ENCODE assay signal across 29 mouse cellular contexts in the genomic region with DNA sequence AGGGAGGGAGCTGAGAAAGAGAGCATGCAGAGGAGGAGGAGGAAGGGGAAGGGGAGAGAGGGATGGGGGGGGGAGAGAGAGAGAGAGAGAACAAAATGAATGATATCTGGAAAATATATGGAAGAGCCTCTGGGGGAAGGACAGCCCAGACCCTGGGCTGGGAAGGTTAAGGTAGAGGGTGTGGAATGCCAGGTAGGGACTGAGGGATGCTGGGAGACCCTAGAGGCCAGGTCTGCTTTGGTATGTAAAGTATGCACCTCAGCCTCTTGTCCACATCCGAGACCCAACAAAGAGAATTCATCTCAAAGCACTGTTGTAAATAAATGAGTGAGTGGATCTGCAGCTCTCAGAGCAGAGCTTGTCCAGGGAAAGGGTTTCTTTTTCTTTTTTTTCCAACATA. TPM values are rescaled to one million over a fixed set of nuclear protein-coding genes. Genes with fewer than 3 reads are reported as not detected.
DNase-seq lines count a peak whose midpoint lies in the region; ATAC-seq and TF ChIP-seq lines count a peak whose summit lies in the region.
"Had no signal": no experiment of that assay in that cellular context is flagged by ENCODE, and none has a peak within 500 bp of the region (broad histone marks: within the 10 kb centered on the region; RNA-seq: fewer than 3 reads in every experiment).

No protein-coding gene starts in this region.

- no peaks in the 10 kb centered on the region for H3K9me3 ChIP-seq in forebrain, embryonic 11.5 days (ENCODE audit: control insufficient read depth, low read length)
- no peaks in the 10 kb centered on the region for H3K9me3 ChIP-seq in forebrain, embryonic 15.5 days
- H3K9me3 ChIP-seq in lung, embryonic 16.5 days (ENCODE audit: control insufficient read depth, low read length) = no peaks in the 10 kb centered on the region
- H3K9me3 ChIP-seq: embryonic facial prominence, embryonic 13.5 days; embryonic facial prominence, embryonic 15.5 days; forebrain, embryonic 10.5 days; forebrain, embryonic 13.5 days; G1E had no signal

- DNase-seq in forebrain, embryonic 11.5 days (ENCODE audit: low spot score) = peak; percentile 44
- DNase-seq in lung, adult 2 months = no peak
- DNase-seq in R1 (ENCODE audit: low read depth, low spot score) (peak; percentile 21), adipocyte (ENCODE audit: low spot score) (no peak)
- peak; percentile 13 for DNase-seq in yolk sac, embryonic 10.5 days (ENCODE audit: low spot score)
- DNase-seq in right cerebral cortex, postnatal 36 days (ENCODE audit: low spot score in 2 of 2) = no peak
- DNase-seq: adrenal gland, adult 2 months; adrenal gland, postnatal 10 days; adrenal gland, postnatal 25 days; B cell, adult 2 months; cerebellum, adult 11 months; cerebellum, adult 18-20 months; cerebellum, adult 8-10 months; cerebellum, adult 9-11 months; cerebellum, postnatal 14 days; cerebellum, postnatal 36 days; embryo, embryonic 11 days had no signal

- H3K9ac ChIP-seq in forebrain, embryonic 11.5 days (ENCODE audit: low read length) = no peak overlapping the region
- no peak overlapping the region for H3K9ac ChIP-seq in forebrain, embryonic 15.5 days (replicated peaks)
- no peak overlapping the region for H3K9ac ChIP-seq in lung, embryonic 16.5 days (ENCODE audit: low read length)
- H3K9ac ChIP-seq: embryonic facial prominence, embryonic 13.5 days; embryonic facial prominence, embryonic 15.5 days; forebrain, embryonic 13.5 days had no signal

- H3K4me3 ChIP-seq in forebrain, embryonic 11.5 days (ENCODE audit: low read depth, low read length) = no peak overlapping the region
- no peak overlapping the region for H3K4me3 ChIP-seq in forebrain, embryonic 15.5 days
- no peak overlapping the region for H3K4me3 ChIP-seq in lung, embryonic 16.5 days (ENCODE audit: low read length)
- no peak overlapping the region for H3K4me3 ChIP-seq in lung, adult 2 months (replicated peaks; ENCODE audit: extremely low read depth, low read depth, low read length)
- H3K4me3 ChIP-seq: embryonic facial prominence, embryonic 13.5 days; embryonic facial prominence, embryonic 15.5 days; erythroblast, embryonic 14.5 days; forebrain, embryonic 10.5 days; forebrain, embryonic 13.5 days had no signal

- no peak overlapping the region for H3K4me2 ChIP-seq in forebrain, embryonic 11.5 days (ENCODE audit: low read depth, low read length, severe bottlenecking)
- no peak overlapping the region for H3K4me2 ChIP-seq in forebrain, embryonic 15.5 days (replicated peaks)
- H3K4me2 ChIP-seq in lung, embryonic 16.5 days (ENCODE audit: low read depth, low read length) = no peak overlapping the region
- H3K4me2 ChIP-seq: embryonic facial prominence, embryonic 13.5 days; embryonic facial prominence, embryonic 15.5 days; forebrain, embryonic 13.5 days had no signal

- H3K27me3 ChIP-seq in forebrain, embryonic 11.5 days (ENCODE audit: control insufficient read depth, insufficient read depth, low read length) = no peaks in the 10 kb centered on the region
- H3K27me3 ChIP-seq in forebrain, embryonic 15.5 days = no peaks in the 10 kb centered on the region
- no peaks in the 10 kb centered on the region for H3K27me3 ChIP-seq in lung, embryonic 16.5 days (ENCODE audit: control insufficient read depth, insufficient read depth, low read depth, low read length)
- H3K27me3 ChIP-seq: embryonic facial prominence, embryonic 13.5 days; embryonic facial prominence, embryonic 15.5 days; forebrain, embryonic 13.5 days; Patski had no signal

- H3K4me1 ChIP-seq in forebrain, embryonic 11.5 days (replicated peaks; ENCODE audit: control insufficient read depth, insufficient read depth, low read length) = no peaks in the 10 kb centered on the region
- H3K4me1 ChIP-seq in forebrain, embryonic 15.5 days = peaks cover 6% of the 10 kb centered on the region; the same call in 1 of the 2 replicates
- peaks cover 8% of the 10 kb centered on the region for H3K4me1 ChIP-seq in lung, embryonic 16.5 days (replicated peaks; ENCODE audit: control insufficient read depth, insufficient read depth, low read length)
- H3K4me1 ChIP-seq in lung, adult 2 months (ENCODE audit: control insufficient read depth, insufficient read depth, low read length) = no peaks in the 10 kb centered on the region

- H3K36me3 ChIP-seq in forebrain, embryonic 11.5 days (ENCODE audit: control insufficient read depth, insufficient read depth, low read length) = no peaks in the 10 kb centered on the region
- no peaks in the 10 kb centered on the region for H3K36me3 ChIP-seq in forebrain, embryonic 15.5 days
- H3K36me3 ChIP-seq in lung, embryonic 16.5 days (ENCODE audit: control insufficient read depth, insufficient read depth, low read length) = no peaks in the 10 kb centered on the region
- H3K36me3 ChIP-seq: embryonic facial prominence, embryonic 13.5 days; embryonic facial prominence, embryonic 15.5 days; forebrain, embryonic 10.5 days; G1E had no signal

- no peak for ATAC-seq in forebrain, embryonic 11.5 days (replicated peaks; ENCODE audit: low FRiP score)
- ATAC-seq in forebrain, embryonic 15.5 days (replicated peaks) = no peak
- peak; percentile 32; the same call in 1 of the 2 replicates for ATAC-seq in lung, embryonic 16.5 days (ENCODE audit: low read depth)
- ATAC-seq: activated CD4-positive, CD25-positive, alpha-beta regulatory T cell, adult 4 months; CD4-positive, CD25-positive, alpha-beta regulatory T cell, adult 4 months; forebrain, embryonic 13.5 days; forebrain, embryonic 16.5 days; Patski had no signal

- WGBS in forebrain, embryonic 11.5 days = 29% methylated on average over 1 of the region's 1 CpGs
- 53% methylated on average over 1 of the region's 1 CpGs for WGBS in forebrain, embryonic 15.5 days
- WGBS in lung, embryonic 16.5 days = 39% methylated on average over 1 of the region's 1 CpGs
- WGBS in lung, adult 2 months = 63% methylated on average over 1 of the region's 1 CpGs

- TF ChIP-seq CTCF in lung, adult 2 months (IDR thresholded peaks at IDR 0.05; ENCODE audit: insufficient read depth, low read length) = no peak

- H3K27ac ChIP-seq in forebrain, embryonic 11.5 days (ENCODE audit: low read depth, low read length) = no peak overlapping the region
- no peak overlapping the region for H3K27ac ChIP-seq in forebrain, embryonic 15.5 days (replicated peaks)
- H3K27ac ChIP-seq in lung, embryonic 16.5 days (ENCODE audit: low read length) = no peak overlapping the region
- H3K27ac ChIP-seq: embryonic facial prominence, embryonic 13.5 days; embryonic facial prominence, embryonic 15.5 days; forebrain, embryonic 10.5 days; forebrain, embryonic 13.5 days had no signal

- no peak for TF ChIP-seq POLR2A in lung, adult 2 months (IDR thresholded peaks at IDR 0.05; ENCODE audit: borderline replicate concordance, extremely low read depth, low read depth, low read length)

RNA-seq across cellular contexts. Expression of a gene that starts 38.3 kb away (rescaled TPM):
- polyA plus RNA-seq in forebrain, embryonic 11.5 days (2014; fragmentation: Nextera tagmentation; extraction: Ambion mirVana) = 52.7 and 54.1 TPM in 2 replicates
- polyA plus RNA-seq in forebrain, embryonic 15.5 days (2015; fragmentation: Nextera tagmentation; extraction: Ambion mirVana) = 68.6 and 77.3 TPM in 2 replicates
- polyA plus RNA-seq in lung, embryonic 16.5 days (2015; fragmentation: Nextera tagmentation; extraction: Ambion mirVana) = 52.5 and 57.2 TPM in 2 replicates
- 6.2 and 9.1 TPM in 2 replicates for polyA plus RNA-seq in lung, adult 2 months (2012; rRNA removed)

Comparison
In these comparisons a context has a peak if more than half of its experiments do, and no peak if none do; other contexts are left out.
1. DNase-seq: peak in forebrain, embryonic 11.5 days (single experiment), R1 (single experiment) and yolk sac, embryonic 10.5 days (single experiment); none in lung, adult 2 months (single experiment), right cerebral cortex, postnatal 36 days (0 of 2) and adipocyte (single experiment).